Mouse (Mus musculus) adrenal gland, postnatal 14 days (tissue): ENCODE measurements around the gene Arih2. TPM values are rescaled to one million over a fixed set of nuclear protein-coding genes. Genes with fewer than 3 reads are reported as not detected.
"Not testable (repeated sequence)": the region's sequence is repeated elsewhere in the genome, so short reads cannot be mapped to it uniquely, and the experiment has no call there.

Experiments
- DNase-seq: peaks from one replicate; pipeline ENCODE4 v3.0.0; 2021; ENCODE audit warnings: mixed read lengths
- total RNA-seq: library from RNA; stranded (reverse); gene quantifications from 2 replicates; pipeline ENCODE4 v1.2.3, GENCODE M21; 2021

Arih2 gene
- total RNA-seq, 1 experiment from 2014 or later = 61.3 TPM

GRCm38 (mm10) chr9:108649561-108650440 lies 615 bp upstream of the Arih2 start:
- DNase-seq = no peak

GRCm38 (mm10) chr9:108648166-108648565 lies 1.0 kb downstream of the Arih2 start:
- peak; percentile 37 for DNase-seq

- DNase-seq = no peak
Observed at GRCm38 (mm10) chr9:108639825-108640224, 9.4 kb downstream of the Arih2 start.

GRCm38 (mm10) chr9:108635415-108635814 lies 13.8 kb downstream of the Arih2 start:
- no peak for DNase-seq

GRCm38 (mm10) chr9:108633846-108634245 lies 15.3 kb downstream of the Arih2 start:
- DNase-seq = no peak

DNA sequence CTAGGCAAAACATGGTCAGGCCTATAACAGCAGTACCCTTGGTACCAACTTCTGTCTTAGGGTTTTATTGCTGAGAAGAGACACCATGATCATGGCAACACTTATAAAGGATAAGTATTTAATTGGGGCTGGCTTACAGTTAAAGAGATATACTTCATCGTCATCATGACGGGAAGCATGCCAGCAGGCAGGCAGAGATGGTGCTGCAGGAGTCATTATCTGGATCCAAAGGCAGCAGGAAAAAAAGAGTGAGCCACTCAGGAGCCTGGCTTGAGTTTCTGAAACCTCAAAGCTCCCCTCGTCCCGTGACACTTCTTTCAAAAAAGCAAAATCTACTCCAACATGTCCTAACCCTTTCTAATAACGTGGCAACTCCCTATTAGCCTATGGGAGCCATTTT lies 16.8 kb downstream of the Arih2 start:
- DNase-seq = no peak

DNA sequence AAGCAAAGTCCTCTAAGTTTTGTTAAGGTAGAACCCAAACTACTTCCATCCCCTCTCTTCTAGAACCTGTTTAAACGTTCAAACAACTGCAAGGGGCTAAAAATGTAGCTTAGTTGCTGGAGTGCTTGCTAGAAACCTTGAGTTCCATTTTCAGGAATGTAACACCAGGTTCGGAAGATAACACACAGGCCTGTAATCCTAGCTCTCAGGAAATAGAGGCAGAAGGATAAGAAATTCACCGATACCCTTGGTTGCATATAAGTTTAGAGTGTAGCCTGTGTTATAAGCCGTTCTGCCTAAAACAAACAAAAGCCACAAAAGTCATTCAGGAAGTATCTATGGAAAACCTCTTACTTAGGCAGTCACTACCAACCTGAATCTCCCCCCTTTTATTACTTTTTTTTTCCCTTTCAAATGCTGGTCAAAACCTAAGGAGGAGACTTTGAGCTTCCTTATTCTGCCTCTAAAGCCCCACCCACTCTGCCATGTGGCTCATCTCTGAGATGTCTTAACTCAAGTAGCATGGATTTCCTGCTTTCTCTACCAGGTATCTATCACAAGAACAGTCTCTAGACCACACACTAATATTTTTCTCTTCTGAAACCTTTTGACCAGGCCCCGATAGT lies 17.4 kb downstream of the Arih2 start:
- DNase-seq = no peak

DNA sequence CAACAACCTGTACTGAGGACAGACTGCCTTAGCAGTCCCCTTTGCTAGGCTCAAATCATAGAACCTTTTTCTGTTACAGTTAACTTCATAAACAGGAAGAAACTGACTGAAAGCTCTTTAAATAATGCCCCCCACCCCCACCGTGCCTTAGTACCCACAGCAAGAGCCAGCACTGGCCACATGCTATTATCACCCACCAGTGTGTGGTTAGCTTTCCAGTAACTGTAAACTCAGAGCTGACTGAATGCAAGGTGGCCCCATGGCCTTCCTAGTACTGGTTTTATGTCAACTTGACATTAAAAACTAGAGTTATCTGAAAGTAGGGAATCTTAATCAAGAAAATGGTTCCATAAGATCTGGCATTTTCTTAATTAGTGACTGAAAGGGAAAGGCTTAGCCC lies 18.5 kb downstream of the Arih2 start:
- DNase-seq = no peak

GRCm38 (mm10) chr9:108628141-108628540 lies 21.0 kb downstream of the Arih2 start:
- no peak for DNase-seq

DNA sequence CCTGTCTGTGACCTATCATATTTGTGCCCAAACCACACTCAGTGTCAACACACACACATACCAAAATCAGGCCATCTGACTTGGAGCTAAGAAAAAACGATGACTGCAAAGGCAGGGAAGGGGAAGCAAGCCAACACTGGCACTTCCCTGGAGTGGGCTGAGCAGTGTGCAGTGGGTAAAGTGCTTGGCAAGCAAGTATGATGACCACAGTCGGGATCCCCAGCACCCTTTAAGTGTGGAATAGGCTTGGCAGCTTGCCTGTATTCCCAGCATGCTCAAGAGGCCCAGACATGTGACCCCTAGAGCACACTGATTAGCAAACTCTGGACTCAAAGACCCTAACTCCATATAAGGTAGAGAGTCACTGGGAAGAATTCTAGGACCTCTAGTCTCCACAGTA lies 22.7 kb downstream of the Arih2 start:
- DNase-seq = peak; percentile 10

- DNase-seq = no peak
Observed at GRCm38 (mm10) chr9:108617301-108617700, 31.9 kb downstream of the Arih2 start.

DNA sequence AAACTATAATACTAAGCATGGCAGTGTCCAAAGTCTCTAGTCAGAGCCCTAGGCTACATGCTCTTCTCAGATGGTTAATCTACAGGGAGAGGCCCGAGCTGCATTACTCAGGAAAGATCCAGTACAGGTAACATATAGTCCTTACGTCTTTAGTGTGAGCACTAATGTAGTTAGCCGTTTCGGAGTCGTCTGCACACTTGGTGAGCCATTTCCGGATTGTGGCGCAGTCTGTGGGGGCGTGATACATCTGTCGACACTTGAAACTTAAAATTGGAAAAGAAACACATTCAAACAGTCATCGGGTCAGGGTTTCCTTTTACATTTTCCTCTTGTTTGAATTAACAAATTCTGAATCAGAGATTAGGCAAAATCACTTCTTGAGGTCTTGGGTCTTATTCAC lies 37.7 kb downstream of the Arih2 start:
- no peak for DNase-seq

GRCm38 (mm10) chr9:108608889-108609288 lies 40.3 kb downstream of the Arih2 start:
- DNase-seq = no peak

DNA sequence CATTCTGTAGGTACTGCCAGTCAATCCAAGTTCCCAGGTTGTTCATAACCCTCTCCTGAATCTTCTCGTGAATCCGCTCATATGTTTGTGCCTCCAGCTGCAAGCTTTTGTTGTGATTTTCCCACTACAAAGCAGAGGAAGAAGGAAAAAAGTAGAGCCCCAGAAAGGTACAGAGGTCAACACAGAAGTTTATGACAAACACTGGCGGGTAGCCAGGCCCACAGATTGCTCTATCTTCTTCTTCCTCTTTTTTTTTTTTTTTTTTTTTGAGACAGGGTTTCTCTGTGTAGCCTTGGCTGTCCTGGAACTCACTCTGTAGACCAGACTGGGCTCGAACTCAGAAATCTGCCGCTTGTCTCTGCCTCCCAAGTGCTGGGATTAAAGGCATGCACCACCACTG lies 41.3 kb downstream of the Arih2 start:
- not testable (repeated sequence) for DNase-seq

DNA sequence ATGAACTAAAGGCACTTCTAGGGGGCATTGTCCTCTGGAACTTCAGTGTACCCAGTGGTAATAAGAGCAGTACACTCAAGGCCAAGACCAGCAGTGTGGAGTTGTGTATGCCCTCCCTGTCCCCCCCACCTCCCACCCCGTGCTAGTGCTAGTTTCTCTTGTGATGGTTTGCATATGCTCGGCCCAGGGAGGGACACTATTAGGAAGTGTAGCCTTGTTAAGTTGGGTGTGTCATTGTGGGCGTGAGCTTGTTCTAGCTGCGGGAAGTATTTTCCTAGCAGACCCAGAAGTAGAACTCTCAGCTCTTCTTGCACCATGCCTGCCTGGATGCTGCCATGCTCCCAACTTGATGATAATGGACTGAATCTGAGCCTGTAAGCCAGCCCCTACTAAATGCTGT lies 47.2 kb downstream of the Arih2 start:
- DNase-seq = no peak

DNA sequence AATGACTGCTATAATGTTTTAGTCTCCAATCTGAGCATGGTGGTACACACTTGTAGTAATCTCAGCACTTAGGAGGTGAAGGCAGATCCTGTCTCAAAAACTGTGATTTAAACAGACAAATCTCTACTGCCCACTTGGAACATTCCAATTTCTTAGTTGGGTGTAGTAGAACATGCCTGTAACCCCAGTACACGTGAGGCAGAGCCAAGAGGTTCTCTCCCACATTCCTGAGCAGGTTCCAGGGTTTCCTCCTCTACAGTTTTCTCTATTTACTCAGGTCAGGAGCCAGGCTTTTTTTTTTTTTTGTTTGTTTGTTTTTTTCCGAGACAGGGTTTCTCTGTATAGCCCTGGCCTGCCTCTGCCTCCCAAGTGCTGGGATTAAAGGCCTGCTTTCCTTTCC lies 49.2 kb downstream of the Arih2 start:
- no peak for DNase-seq

GRCm38 (mm10) chr9:108599021-108599566 lies 50.1 kb downstream of the Arih2 start:
- no peak for DNase-seq

- DNase-seq = peak; percentile 86
Observed at GRCm38 (mm10) chr9:108596998-108597764, 52.0 kb downstream of the Arih2 start, which contains the start of gene P4htm. P4htm (minus strand) TSS chr9:108597667.

- DNase-seq = no peak
Observed at GRCm38 (mm10) chr9:108594354-108594753, 54.8 kb downstream of the Arih2 start.

DNA sequence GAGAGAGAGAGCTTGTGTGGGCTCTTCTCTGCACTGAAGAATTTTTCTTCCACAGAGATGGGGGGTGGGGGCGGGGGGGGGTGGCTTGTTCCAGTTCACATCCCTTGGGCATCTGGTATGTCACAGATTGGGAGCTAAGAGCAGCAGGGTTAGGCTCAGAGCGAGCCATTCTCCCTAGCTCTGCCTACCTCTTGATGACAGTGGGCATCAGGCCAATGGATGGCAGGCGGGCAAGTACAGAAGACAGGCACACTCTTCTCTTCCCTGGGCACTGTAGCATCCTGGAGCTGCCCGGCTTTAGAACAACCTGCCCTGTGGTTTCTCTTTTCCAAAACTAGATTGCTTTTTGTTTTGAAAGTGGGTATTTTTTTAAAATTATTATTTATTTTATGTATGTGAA lies 57.7 kb downstream of the Arih2 start:
- DNase-seq = no peak

DNA sequence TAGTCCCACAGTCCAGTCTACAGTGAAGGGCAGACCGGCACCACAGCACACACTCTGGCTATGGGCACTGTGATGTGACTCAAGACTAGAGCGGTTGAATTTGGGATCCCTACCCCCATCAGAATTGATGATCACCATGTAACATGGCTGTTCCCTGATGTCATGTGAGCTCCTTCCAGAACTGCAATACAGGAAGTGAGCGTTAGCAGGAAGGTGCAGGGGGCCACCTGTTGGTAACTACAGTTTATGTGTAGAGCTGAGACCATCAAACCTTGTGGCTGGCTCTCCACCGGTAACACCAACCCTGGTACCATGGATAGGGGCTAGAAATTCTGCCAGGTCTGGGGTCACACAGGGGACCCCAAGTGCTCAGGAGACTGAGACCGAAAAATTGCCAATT lies 60.0 kb downstream of the Arih2 start:
- no peak for DNase-seq

GRCm38 (mm10) chr9:108587571-108588180 lies 61.5 kb downstream of the Arih2 start:
- DNase-seq = peak; percentile 84
